Mouse (Mus musculus) erythroblast, embryonic 14.5 days (primary cell): Measurements from ENCODE around the gene Bmp6. TPM values are rescaled to one million over a fixed set of nuclear protein-coding genes. Genes with fewer than 3 reads are reported as not detected.

Source experiments
- H3K27me3 ChIP-seq: 2 replicates; pipeline ENCODE4 v1.6.1; 2012; ENCODE audit warnings: inconsistent platforms; ENCODE audit not compliant: control insufficient read depth
- H3K36me3 ChIP-seq: 2 replicates; pipeline ENCODE4 v1.6.1; 2012; ENCODE audit warnings: mild to moderate bottlenecking, inconsistent platforms; ENCODE audit not compliant: control insufficient read depth
- H3K4me1 ChIP-seq: 2 replicates; pipeline ENCODE4 v1.6.1; 2012; ENCODE audit warnings: inconsistent platforms; ENCODE audit not compliant: control insufficient read depth
- H3K4me3 ChIP-seq: replicated peaks from 2 replicates; pipeline ENCODE3; 2012; ENCODE audit warnings: moderate library complexity, mild to moderate bottlenecking, inconsistent platforms
- H3K9me3 ChIP-seq: 2 replicates; pipeline ENCODE4 v1.6.1; 2012; ENCODE audit warnings: low read length, inconsistent platforms, mixed read lengths; ENCODE audit not compliant: control insufficient read depth
- GATA1 ChIP-seq: IDR thresholded peaks from 2 replicates; pipeline ENCODE4 v1.6.1; 2012; ENCODE audit warnings: low read length, inconsistent platforms, mixed read lengths
- TAL1 ChIP-seq: IDR thresholded peaks from 3 replicates; pipeline ENCODE4 v1.6.1; 2012; ENCODE audit warnings: low read length, inconsistent platforms, mixed read lengths
- polyA plus RNA-seq: library from polyadenylated mRNA; stranded (reverse); fragments of >175 nt; gene quantifications from 2 replicates; pipeline ENCODE4 v1.2.3, GENCODE M21; 2012

The Bmp6 gene
- polyA plus RNA-seq, 1 experiment = not detected

DNA sequence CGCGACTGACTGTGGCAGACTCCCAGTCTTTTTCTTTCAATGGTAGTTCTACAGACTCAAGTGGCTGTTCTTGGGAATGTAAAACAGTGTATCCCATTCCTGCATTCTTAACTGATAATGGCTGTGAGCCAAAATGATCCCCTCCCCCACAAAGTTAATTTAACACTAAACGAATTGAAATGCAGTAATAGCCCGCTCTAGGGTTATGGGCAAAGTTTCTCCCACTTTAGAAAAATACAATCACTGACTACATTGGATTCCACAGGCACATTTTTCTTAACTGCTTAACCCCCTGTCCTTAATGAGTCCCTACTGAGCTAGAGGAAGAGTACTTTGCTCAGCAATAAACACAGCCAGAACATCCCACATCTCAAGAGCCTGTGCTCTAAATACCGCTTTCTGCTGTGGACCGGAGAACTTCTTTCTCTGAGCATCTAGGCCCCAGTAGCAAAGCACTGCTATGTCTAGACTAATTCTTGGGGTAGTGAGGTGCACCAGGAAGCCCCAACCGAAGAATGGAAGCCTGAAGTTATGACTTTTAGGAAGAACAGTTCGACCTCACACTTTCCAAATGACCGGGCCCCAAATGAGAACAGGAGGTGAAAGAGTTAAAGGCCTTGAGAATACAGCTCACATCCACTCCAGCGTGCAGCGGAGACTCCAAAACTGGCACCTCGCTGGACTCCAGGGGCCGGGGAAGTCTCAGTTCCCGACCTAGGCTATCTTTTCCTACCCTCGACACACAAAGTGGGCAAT, 182.3 kb downstream of the Bmp6 start:
- peak overlapping the region; percentile 81 for H3K4me3 ChIP-seq
- H3K9me3 ChIP-seq = no peaks in the 10 kb centered on the region
- H3K4me1 ChIP-seq = peaks cover 28% of the 10 kb centered on the region
- peaks cover 11% of the 10 kb centered on the region for H3K36me3 ChIP-seq
- peaks cover 4% of the 10 kb centered on the region for H3K27me3 ChIP-seq
- TF ChIP-seq GATA1 (no peak), TAL1 (no peak)

DNA sequence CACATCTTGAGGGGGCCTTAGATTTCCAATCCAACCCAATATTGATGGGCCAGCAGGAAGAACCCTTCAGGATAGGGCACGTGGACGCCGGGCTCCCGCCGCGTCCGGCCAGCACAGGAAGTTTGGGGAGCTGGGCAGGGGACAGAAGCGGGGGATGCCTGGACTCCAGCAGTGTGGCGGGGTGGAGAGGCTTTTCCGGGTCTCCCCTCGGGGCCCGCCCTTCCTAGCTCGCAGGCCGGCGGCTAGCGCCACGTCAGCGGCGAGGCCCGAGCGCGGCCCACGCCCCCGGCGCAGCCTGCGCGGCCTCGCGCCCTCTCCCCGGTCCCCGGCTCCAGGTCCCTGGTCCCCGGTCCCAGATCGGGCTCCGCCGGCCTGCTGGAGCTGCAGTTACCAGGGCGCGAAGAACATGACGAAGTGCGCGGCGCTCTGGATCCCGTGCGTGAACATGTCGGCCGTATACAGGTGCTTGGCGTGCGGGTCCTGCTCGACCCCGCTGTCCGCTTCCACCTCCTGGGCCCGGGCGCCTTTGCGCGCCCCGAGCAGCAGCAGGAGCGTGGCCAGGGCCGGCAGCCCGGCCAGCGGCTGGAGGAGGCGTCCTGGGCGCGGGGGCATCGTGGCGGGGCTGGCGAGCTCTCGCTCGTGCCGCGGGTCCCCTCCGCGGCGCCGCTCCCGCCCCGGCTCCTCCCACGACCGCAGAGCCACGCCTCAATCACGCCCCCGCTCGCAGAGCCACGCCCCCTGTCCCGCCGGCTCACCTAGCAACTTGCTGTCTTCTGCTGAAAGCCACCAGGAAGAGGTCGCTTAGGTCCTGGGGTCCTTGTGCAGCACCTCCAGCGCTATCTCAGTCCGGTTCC, 183.1 kb downstream of the Bmp6 start:
- H3K4me3 ChIP-seq = peak overlapping the region; percentile 81
- H3K27me3 ChIP-seq = peaks cover 7% of the 10 kb centered on the region
- TF ChIP-seq TAL1 = no peak
- TF ChIP-seq GATA1 = no peak
- H3K36me3 ChIP-seq = peaks cover 5% of the 10 kb centered on the region
- H3K4me1 ChIP-seq = peaks cover 28% of the 10 kb centered on the region
- H3K9me3 ChIP-seq = no peaks in the 10 kb centered on the region

DNA sequence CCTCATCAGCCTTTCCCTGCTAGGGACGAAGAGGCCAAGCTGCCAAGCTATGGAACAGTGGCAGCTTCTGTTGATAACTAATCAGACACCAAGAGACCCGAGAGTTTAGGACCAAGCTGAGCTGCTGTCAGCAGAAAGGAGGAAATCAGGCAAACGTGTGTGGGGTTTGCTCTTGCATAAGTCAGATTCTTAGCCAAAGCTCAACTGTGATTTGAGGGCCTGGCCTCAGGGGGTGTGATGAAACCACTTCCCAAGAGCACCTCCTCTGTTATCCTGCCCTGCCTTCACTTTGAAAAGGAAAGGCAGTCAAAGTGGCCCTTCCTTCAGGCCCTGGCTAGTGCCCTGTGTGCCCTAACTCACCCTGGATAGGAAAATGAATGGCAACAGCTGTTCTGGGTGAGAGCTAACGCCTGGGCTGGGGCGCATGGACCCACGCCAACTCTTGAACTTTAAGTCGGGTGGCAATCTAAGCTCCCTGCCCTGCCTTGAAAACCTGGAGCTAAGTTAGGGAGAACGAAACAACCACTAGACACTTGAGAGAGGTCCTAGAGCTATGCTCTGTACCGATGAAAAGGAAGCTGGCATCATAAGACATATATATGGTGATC, 183.9 kb downstream of the Bmp6 start, which contains the start of gene Txndc5:
Gene Txndc5, minus strand, starts transcription at position 138 of the 608 bp plus-strand sequence.
- no peak for TF ChIP-seq GATA1
- no peak for TF ChIP-seq TAL1
- H3K4me1 ChIP-seq = peaks cover 28% of the 10 kb centered on the region
- H3K36me3 ChIP-seq = no peaks in the 10 kb centered on the region
- H3K9me3 ChIP-seq = no peaks in the 10 kb centered on the region
- H3K4me3 ChIP-seq = peak within 1 kb of the TSS; percentile 81
- peaks cover 11% of the 10 kb centered on the region for H3K27me3 ChIP-seq

DNA sequence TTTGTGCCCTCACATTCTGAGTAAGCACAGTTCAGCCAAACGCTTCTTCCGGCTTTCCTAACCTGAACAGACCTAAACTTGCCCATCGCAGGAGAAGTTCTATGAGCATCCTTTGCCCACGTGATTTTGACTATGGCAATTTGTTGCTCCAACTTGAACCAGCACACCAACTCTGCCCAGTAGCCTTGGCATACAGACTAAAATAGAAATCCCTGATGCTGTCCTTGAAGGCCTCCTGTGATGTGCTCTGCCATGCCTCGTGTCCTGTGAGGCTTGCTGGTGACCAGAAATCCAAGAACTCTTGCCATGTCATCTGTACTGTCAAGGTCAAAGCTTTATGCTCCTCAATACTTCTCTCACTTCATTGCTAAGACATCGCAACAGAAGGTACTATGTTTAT, 184.7 kb downstream of the Bmp6 start:
- no peaks in the 10 kb centered on the region for H3K9me3 ChIP-seq
- no peak for TF ChIP-seq GATA1
- no peak for TF ChIP-seq TAL1
- no peak overlapping the region for H3K4me3 ChIP-seq
- H3K27me3 ChIP-seq = peaks cover 11% of the 10 kb centered on the region
- no peaks in the 10 kb centered on the region for H3K36me3 ChIP-seq
- peaks cover 28% of the 10 kb centered on the region for H3K4me1 ChIP-seq

DNA sequence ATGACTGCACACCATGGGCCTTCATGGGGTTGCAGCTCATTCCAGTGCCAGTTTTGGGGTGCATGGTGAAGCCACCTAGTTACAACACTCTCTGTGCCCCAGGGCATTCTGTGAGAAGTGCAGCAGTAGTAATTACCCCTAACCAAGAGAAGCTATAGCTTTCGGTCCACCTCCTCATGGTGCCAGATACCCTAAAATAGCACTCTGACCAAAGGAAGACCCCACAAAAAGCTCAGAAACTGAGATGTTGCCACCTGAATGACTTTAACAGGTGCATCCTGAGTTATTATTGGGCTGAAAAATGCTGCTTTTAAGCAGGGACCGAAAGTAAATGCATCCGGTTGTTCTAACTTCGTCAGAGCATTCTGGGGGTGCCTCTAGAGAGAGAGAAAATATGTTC, 186.6 kb downstream of the Bmp6 start:
- Histone ChIP-seq H3K27me3 (peaks cover 13% of the 10 kb centered on the region), H3K4me1 (peaks cover 22% of the 10 kb centered on the region), H3K9me3 (no peaks in the 10 kb centered on the region), H3K4me3 (no peak overlapping the region), H3K36me3 (no peaks in the 10 kb centered on the region)
- TF ChIP-seq GATA1 (no peak), TAL1 (no peak)

DNA sequence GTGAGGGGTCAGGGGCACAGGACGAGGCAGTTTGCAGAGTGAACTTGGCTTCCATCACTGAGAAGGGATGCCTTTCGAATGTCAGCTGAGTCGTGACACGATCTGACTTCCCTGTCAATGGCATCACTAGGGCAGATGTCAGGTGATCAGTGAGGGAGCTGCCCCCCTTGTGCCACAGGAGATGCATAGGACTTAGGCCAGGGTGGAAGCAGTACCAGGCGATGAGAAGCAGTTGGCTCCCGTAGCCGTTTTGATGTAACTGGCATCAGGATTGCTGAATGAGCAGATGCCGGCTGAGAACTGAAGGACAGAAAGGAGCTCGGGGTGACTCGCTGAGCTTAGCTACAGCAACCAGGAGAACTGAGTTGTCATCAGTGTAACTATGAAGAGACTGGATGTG, 188.6 kb downstream of the Bmp6 start:
- H3K36me3 ChIP-seq = no peaks in the 10 kb centered on the region
- H3K9me3 ChIP-seq = no peaks in the 10 kb centered on the region
- H3K27me3 ChIP-seq = peaks cover 13% of the 10 kb centered on the region
- H3K4me3 ChIP-seq = no peak overlapping the region
- no peak for TF ChIP-seq TAL1
- TF ChIP-seq GATA1 = no peak
- H3K4me1 ChIP-seq = peaks cover 5% of the 10 kb centered on the region

DNA sequence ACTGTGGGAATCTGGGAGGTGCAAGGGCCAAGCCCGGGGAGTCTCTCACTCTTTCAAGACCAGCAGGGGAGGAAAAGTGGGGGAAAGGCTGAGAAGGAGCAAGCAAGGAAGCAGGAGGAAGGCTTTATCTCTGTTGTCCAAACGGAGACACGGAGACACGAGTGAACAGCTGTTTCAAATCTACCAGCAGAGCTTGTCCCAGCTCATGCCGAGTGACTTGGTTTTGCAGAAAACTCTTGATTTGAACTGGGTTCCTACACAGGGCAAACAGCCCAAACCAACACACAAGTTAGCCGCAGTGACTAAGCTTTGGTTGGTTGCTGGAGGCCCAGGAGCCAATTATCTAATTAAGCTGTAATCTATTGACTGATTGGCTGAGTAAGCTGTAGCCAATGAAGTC, 189.1 kb downstream of the Bmp6 start:
- no peaks in the 10 kb centered on the region for H3K36me3 ChIP-seq
- H3K9me3 ChIP-seq = no peaks in the 10 kb centered on the region
- H3K4me3 ChIP-seq = no peak overlapping the region
- H3K4me1 ChIP-seq = no peaks in the 10 kb centered on the region
- TF ChIP-seq TAL1 = no peak
- TF ChIP-seq GATA1 = no peak
- H3K27me3 ChIP-seq = peaks cover 13% of the 10 kb centered on the region

DNA sequence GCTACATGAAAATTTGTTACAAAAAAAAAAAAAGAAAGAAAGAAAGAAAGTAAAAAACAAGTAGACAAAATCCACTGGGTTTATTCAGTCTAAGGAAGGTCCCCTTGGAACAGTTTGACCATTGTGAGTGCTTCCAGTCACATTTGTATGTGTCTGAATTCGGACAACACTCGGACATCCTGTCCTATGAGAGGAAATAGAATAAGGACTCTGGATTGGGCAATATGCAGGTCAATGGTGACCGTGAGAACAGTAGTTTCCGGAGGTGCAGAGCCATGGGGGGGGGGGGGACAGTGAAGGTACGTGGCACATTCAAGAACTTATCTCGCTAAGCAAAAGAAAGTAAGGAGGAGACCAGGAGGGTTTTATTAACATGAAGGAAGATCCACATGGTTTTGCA, 189.8 kb downstream of the Bmp6 start:
- no peaks in the 10 kb centered on the region for H3K9me3 ChIP-seq
- no peaks in the 10 kb centered on the region for H3K36me3 ChIP-seq
- H3K27me3 ChIP-seq = peaks cover 9% of the 10 kb centered on the region
- TF ChIP-seq GATA1 (no peak), TAL1 (no peak)
- no peaks in the 10 kb centered on the region for H3K4me1 ChIP-seq
- no peak overlapping the region for H3K4me3 ChIP-seq

DNA sequence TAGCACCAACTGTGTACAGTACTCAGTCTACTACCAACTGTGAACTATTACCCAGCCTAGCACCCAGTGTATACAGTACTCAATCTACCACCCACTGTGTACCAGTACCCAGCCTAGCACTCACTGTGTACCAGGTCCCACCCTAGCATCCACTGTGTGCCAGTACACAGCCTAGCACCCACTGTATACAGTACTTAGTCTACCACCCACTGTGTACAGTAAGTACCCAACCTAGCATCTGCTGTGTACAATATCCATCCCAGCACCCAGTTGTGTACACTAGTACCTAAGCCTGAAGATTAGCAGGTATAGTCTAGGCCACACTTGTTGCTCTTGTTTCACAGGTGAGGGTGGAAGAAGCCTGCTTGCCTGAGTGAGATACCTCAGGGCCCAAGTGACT, 192.6 kb downstream of the Bmp6 start:
- H3K4me1 ChIP-seq = no peaks in the 10 kb centered on the region
- no peaks in the 10 kb centered on the region for H3K36me3 ChIP-seq
- H3K9me3 ChIP-seq = no peaks in the 10 kb centered on the region
- no peak for TF ChIP-seq TAL1
- no peak for TF ChIP-seq GATA1
- H3K27me3 ChIP-seq = peaks cover 6% of the 10 kb centered on the region
- no peak overlapping the region for H3K4me3 ChIP-seq
